13 mouse cellular contexts compared by ENCODE assay signal in the genomic region with DNA sequence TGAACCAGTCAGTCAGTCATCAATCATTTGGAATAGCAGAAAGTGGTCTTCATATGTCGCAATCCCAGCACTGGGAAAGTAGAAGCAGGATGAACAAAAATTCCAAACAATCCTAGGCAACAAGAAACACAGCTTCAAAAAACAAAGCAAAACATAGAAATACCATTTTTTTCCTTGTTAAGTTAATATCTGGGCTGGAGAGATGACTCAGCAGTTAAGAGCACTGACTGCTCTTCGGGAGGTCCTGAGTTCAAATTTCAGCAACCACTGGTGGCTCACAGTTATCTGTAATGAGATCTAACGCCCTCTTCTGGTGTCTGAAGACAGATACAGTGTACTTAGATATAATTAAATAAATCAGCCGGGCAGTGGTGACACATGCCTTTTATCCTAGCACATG.
"Had no signal": no experiment of that assay in that cellular context is flagged by ENCODE, and none has a peak within 500 bp of the region (broad histone marks: within the 10 kb centered on the region; RNA-seq: fewer than 3 reads in every experiment).

No protein-coding gene starts in this region.

- H3K4me1 ChIP-seq: kidney, embryonic 15.5 days; limb, embryonic 12.5 days; lung, embryonic 15.5 days; midbrain, embryonic 13.5 days; neural tube, embryonic 15.5 days had no signal

- H3K36me3 ChIP-seq: kidney, embryonic 15.5 days; limb, embryonic 12.5 days; lung, embryonic 15.5 days; midbrain, embryonic 13.5 days; neural tube, embryonic 15.5 days had no signal

- H3K4me2 ChIP-seq: kidney, embryonic 15.5 days; limb, embryonic 12.5 days; lung, embryonic 15.5 days; midbrain, embryonic 13.5 days; neural tube, embryonic 15.5 days had no signal

- H3K9ac ChIP-seq: kidney, embryonic 15.5 days; limb, embryonic 12.5 days; lung, embryonic 15.5 days; midbrain, embryonic 13.5 days; neural tube, embryonic 15.5 days had no signal

- H3K27me3 ChIP-seq: kidney, embryonic 15.5 days; limb, embryonic 12.5 days; lung, embryonic 15.5 days; midbrain, embryonic 13.5 days; neural tube, embryonic 15.5 days had no signal

- ATAC-seq: midbrain, embryonic 13.5 days had no signal

- H3K27ac ChIP-seq: kidney, embryonic 15.5 days; limb, embryonic 12.5 days; lung, embryonic 15.5 days; midbrain, embryonic 13.5 days; neural tube, embryonic 15.5 days; stomach, postnatal 0 days had no signal

- H3K9me3 ChIP-seq: kidney, embryonic 15.5 days; limb, embryonic 12.5 days; lung, embryonic 15.5 days; midbrain, embryonic 13.5 days; neural tube, embryonic 15.5 days had no signal

- H3K4me3 ChIP-seq: kidney, embryonic 15.5 days; limb, embryonic 12.5 days; lung, embryonic 15.5 days; midbrain, embryonic 13.5 days; neural tube, embryonic 15.5 days had no signal

- DNase-seq: kidney, adult 2 months; kidney, postnatal 14 days; layer of hippocampus, adult 9-11 months; layer of hippocampus, postnatal 36 days; liver; right cerebral cortex, adult 18-20 months; thymus, postnatal 4 days had no signal
